Mouse (Mus musculus): ENCODE measurements around the gene Rcan2. TPM values are rescaled to one million over a fixed set of nuclear protein-coding genes. Genes with fewer than 3 reads are reported as not detected.
A peak's percentile ranks its signal among the peaks of the same experiment; 100 is the strongest.
"Not testable (repeated sequence)": the region's sequence is repeated elsewhere in the genome, so short reads cannot be mapped to it uniquely, and the experiment has no call there.

The Rcan2 gene
- total RNA-seq, 2 experiments from 2014 or later: 40.3 to 80.7 TPM

- no peak for DNase-seq
- Histone ChIP-seq H3K4me3 (peak overlapping the region; percentile 86), H3K27ac (0 out of 2 replicates have a peak overlapping the region, but pooled peaks have one; percentile 24)
- no peak for TF ChIP-seq CTCF (IDR thresholded peaks at IDR 0.05)
- intact Hi-C loops (cut with DNase I): loop anchor here (5.0 kb wide), 3 partner anchors 44 to 234 kb away; no protein-coding TSS in a partner anchor
These were observed 2.6 kb downstream of the Rcan2 start for GRCm38 (mm10) chr17:43803764-43804163.

DNA sequence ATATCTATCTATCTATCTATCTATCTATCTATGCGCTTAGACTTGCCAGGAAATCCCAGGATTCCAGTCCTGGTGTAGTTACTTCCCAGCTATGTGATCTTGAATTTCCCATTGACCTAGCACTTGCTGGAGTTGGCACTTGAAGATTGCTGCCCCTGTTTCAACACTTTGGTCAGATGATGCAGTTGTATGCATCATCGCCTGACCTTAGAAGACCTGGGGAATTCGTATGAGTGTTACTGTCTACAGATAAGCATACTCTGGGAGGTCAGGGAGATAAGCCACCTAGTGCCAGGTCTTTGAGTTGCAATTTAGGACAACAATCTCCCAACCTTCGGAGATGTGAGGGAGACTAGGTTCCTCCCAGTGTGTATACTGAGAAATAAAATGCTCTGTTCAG, 5.7 kb downstream of the Rcan2 start:
- no peak overlapping the region for H3K4me3 ChIP-seq
- intact Hi-C loops (cut with DNase I): loop anchor here (5.0 kb wide), 1 partner anchor 50 kb away; no protein-coding TSS in a partner anchor

DNA sequence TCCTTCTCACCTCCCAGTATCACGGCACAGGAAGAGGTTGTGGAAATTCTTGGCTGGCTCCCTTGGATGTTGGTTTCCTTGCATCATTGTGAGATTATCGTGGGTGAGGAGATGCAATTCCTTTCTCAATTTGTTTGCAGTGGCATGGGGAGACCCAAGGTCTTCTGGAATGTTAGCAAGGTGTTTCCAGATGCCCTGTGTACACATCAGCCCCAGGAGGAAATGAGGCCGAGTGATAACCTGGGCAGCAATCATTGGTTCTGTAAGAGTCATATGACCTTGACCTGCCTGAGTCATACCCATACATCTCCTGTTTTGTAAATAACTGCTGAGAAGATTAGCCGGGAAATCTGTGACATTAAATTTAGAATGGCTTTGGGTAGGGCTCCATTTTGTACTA, 10.3 kb downstream of the Rcan2 start:
- TF ChIP-seq CTCF (IDR thresholded peaks at IDR 0.05): no peak
- no peak overlapping the region for H3K4me3 ChIP-seq
- H3K27ac ChIP-seq: no peak overlapping the region
- intact Hi-C loops (cut with DNase I): no loop called here
- DNase-seq: no peak

More for the DNA sequence above, 5.7 kb downstream of the Rcan2 start:
- no peak for DNase-seq
- TF ChIP-seq CTCF (IDR thresholded peaks at IDR 0.05): peak; percentile 20; the same call in 1 of the 2 replicates
- H3K27ac ChIP-seq: no peak overlapping the region

DNA sequence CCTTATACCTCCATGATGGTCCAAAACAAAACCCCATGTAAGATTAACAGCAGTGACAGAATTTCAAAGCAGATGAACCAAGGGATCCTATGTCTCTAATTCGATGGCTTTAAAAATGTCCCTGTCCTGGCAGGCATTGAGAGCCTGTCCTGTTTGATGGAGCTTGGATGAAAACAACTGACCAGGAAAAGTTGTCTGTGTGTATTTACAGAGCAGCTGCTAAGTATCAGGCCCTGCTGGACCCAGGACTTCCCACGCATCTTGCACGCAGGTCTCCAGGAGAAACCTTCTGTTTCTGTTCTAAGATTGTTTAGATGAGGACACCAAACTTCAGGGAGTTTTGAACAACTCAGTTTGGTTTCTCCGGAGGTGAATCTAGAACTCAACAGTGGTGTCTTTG, 14.2 kb downstream of the Rcan2 start:
- Histone ChIP-seq H3K4me3 (no peak overlapping the region), H3K27ac (no peak overlapping the region)
- DNase-seq: no peak
- intact Hi-C loops (cut with DNase I): no loop called here
- TF ChIP-seq CTCF (IDR thresholded peaks at IDR 0.05): no peak

- DNase-seq: no peak
- intact Hi-C loops (cut with DNase I): no loop called here
- no peak overlapping the region for H3K4me3 ChIP-seq
- TF ChIP-seq CTCF (IDR thresholded peaks at IDR 0.05): no peak
- no peak overlapping the region for H3K27ac ChIP-seq
These were observed 15.3 kb downstream of the Rcan2 start for GRCm38 (mm10) chr17:43816480-43816879.

DNA sequence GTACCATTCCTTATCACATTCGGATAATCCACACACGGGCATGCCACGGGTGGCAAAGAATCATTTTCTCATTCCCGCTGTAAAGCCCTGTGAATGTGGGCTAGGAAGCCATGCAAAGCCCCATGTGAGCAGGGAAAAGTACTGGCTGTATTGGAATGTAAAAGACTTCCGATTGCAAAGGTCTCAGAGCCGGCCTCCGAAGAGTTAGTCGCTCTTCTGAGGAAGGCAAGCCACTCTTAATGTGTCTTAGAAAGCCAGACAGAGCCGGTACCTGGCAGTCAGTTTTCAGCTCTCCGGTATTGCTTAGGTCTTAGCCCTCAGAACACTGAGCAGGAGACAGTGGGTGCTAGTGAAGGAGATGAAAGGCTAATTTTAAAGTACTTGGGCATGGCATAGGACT, 16.0 kb downstream of the Rcan2 start:
- intact Hi-C loops (cut with DNase I): no loop called here
- H3K27ac ChIP-seq: no peak overlapping the region
- no peak for DNase-seq
- no peak overlapping the region for H3K4me3 ChIP-seq
- no peak for TF ChIP-seq CTCF (IDR thresholded peaks at IDR 0.05)

- H3K4me3 ChIP-seq: no peak overlapping the region
- intact Hi-C loops (cut with DNase I): no loop called here
- no peak overlapping the region for H3K27ac ChIP-seq
- DNase-seq: no peak
- TF ChIP-seq CTCF (IDR thresholded peaks at IDR 0.05): peak; percentile 23; the same call in 1 of the 2 replicates
These were observed 17.2 kb downstream of the Rcan2 start for GRCm38 (mm10) chr17:43818390-43818789.

DNA sequence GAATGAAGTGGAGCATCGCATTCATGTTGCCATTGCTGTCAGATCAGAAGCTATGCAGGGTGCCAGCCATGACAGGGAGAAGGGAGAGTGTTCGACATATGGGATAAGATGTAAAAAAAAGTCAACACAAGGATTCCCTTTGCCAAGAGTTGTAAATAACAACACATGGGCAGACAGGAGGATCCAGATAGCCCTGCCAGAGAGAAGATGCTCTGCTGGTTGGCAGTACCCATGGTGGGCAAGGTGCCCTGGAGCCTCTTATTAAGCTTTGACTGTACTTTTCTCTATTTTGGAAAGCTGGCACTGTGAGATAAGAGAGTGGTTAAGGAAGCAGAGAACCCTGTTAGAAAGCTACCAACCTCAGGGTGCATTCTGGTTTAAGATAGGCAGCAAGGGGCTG, 19.8 kb downstream of the Rcan2 start:
- intact Hi-C loops (cut with DNase I): no loop called here
- Histone ChIP-seq H3K4me3 (no peak overlapping the region), H3K27ac (no peak overlapping the region)
- no peak for TF ChIP-seq CTCF (IDR thresholded peaks at IDR 0.05)
- no peak for DNase-seq

- intact Hi-C loops (cut with DNase I): no loop called here
- DNase-seq: no peak
- H3K27ac ChIP-seq: no peak overlapping the region
- no peak for TF ChIP-seq CTCF (IDR thresholded peaks at IDR 0.05)
- H3K4me3 ChIP-seq: no peak overlapping the region
These were observed 21.1 kb downstream of the Rcan2 start for GRCm38 (mm10) chr17:43822207-43822606.

DNA sequence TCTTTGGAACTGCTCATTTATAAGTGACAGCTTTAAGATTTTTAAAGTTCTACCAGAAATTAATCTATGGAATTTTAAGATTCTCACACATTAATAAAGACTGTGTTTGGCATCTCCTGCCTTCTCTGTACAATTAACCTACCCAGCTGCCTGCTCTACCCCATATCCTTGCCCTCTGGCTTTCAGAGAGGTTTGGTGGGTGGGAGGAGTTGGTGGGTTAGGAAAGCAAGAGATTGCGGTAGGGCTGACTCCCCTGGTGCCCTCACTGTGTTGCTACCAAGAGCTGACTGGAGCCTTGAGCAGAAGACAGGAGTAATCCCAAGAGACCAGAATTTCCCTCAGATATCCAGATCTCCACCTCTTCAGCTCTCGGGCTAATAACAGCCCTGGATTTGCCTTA, 21.5 kb downstream of the Rcan2 start:
- no peak overlapping the region for H3K4me3 ChIP-seq
- DNase-seq: no peak
- intact Hi-C loops (cut with DNase I): no loop called here
- TF ChIP-seq CTCF (IDR thresholded peaks at IDR 0.05): no peak
- no peak overlapping the region for H3K27ac ChIP-seq

- DNase-seq: no peak
- H3K27ac ChIP-seq: no peak overlapping the region
- H3K4me3 ChIP-seq: no peak overlapping the region
- intact Hi-C loops (cut with DNase I): no loop called here
- no peak for TF ChIP-seq CTCF (IDR thresholded peaks at IDR 0.05)
These were observed 23.7 kb downstream of the Rcan2 start for GRCm38 (mm10) chr17:43824781-43825410.

DNA sequence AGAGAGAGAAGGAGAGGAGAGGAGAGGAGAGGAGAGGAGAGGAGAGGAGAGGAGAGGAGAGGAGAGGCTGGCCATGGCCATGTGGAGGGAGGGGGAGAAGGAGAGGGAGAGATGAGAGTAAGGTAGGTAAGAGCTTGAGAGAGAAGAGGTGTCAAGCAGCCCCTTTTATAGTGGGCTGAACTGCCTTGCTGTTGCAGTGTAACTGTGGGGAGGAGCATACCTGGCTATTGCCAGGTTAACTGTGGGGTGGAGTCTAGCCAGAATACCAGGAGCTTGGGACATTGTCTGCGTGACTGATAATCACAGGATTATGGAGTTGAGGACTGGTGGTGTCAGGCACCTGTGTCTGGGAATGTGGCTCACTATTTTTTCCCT, 24.2 kb downstream of the Rcan2 start:
- H3K27ac ChIP-seq; DNase-seq; H3K4me3 ChIP-seq; intact Hi-C loops (cut with DNase I): not testable (repeated sequence)

GRCm38 (mm10) chr17:43827261-43827660, 26.1 kb downstream of the Rcan2 start:
- no peak for DNase-seq
- Histone ChIP-seq H3K27ac (no peak overlapping the region), H3K4me3 (no peak overlapping the region)
- intact Hi-C loops (cut with DNase I): no loop called here
- TF ChIP-seq CTCF (IDR thresholded peaks at IDR 0.05): no peak

GRCm38 (mm10) chr17:43832401-43833124, 31.4 kb downstream of the Rcan2 start:
- no peak overlapping the region for H3K27ac ChIP-seq
- no peak for DNase-seq
- intact Hi-C loops (cut with DNase I): no loop called here
- H3K4me3 ChIP-seq: no peak overlapping the region
- no peak for TF ChIP-seq CTCF (IDR thresholded peaks at IDR 0.05)

Measured in gastrocnemius, adult 2 months (tissue).